Mouse (Mus musculus): Measurements from ENCODE around the gene Apobec1. TPM values are rescaled to one million over a fixed set of nuclear protein-coding genes. Genes with fewer than 3 reads are reported as not detected.

The Apobec1 gene
- polyA plus RNA-seq, 1 experiment from 2014 or later: 3.8 TPM

DNA sequence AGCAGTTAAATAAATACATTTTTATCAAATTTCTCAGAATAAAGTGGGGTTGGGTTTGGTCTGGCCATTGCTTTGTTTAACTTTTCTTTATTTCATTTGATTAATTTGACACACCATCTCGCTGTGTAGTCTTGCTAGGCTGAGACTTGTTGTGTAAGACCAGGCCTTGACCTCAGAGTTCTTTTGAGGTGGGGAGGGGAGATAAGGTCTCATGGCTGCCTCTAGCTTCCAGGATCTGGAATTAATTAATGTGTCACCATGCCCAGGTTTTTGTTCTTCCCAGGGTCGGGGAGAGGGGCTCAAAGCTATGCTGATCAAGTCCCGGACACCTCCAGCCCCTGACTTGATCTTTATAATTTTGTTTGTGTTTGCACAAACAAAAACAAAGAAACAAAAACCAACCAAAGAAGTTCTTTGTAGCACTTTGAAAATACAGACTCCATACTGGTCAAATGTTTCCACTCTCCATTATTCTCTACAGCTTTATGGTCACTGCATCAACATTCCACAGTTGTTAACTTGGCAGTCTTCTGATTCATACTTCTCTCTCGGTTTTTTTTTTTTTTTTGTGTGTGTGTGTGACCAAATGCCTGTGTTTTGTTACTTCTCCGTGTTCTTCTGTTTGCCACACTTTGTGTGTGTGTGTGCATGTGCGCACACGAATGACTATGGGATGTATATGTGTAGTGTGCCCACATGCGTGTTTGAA is 70.6 kb downstream of the Apobec1 start:
- H3K27me3 ChIP-seq: 0 out of 2 replicates have a peak, but pooled peaks cover 3% of the 10 kb centered on the region
- no peak overlapping the region for H3K4me2 ChIP-seq
- no peak overlapping the region for H3K27ac ChIP-seq
- WGBS (ENCODE audit: insufficient replicate concordance): 62% methylated on average over 8 of the region's 8 CpGs
- DNase-seq (no peak), ATAC-seq (ENCODE audit: low read depth) (no peak)
- H3K9ac ChIP-seq: no peak overlapping the region
- no peaks in the 10 kb centered on the region for H3K9me3 ChIP-seq (replicated peaks)
- no peak overlapping the region for H3K4me3 ChIP-seq (replicated peaks)
- H3K36me3 ChIP-seq: no peaks in the 10 kb centered on the region
- H3K4me1 ChIP-seq (replicated peaks): no peaks in the 10 kb centered on the region

DNA sequence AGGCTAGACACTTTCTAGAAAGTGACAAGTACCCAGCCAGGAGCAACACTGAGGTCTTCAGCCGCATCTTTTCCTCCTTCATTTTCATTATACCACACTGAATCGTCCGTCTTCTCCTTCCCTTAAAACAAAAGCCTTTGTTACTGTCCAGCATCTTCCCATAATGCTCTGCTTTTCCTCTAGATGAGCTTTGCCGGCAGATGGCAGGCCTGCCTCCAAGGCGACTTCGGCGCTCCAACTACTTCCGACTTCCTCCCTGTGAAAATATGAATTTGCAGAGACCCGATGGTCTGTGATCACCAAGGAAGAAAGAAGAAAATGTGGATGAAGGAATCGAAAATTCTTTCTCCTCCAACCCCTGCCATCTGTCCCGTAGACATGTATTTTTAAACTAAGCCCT is 74.1 kb downstream of the Apobec1 start:
- DNase-seq (no peak), ATAC-seq (ENCODE audit: low read depth) (no peak)
- 0 out of 2 replicates have a peak, but pooled peaks cover 3% of the 10 kb centered on the region for H3K27me3 ChIP-seq
- no peak overlapping the region for H3K4me3 ChIP-seq (replicated peaks)
- H3K9me3 ChIP-seq (replicated peaks): no peaks in the 10 kb centered on the region
- no peaks in the 10 kb centered on the region for H3K36me3 ChIP-seq
- H3K9ac ChIP-seq: no peak overlapping the region
- no peaks in the 10 kb centered on the region for H3K4me1 ChIP-seq (replicated peaks)
- 63% methylated on average over 11 of the region's 11 CpGs for WGBS (ENCODE audit: insufficient replicate concordance)
- no peak overlapping the region for H3K4me2 ChIP-seq
- H3K27ac ChIP-seq: no peak overlapping the region

Other genes starting within 250 kb of the Apobec1 start
- gene Rimklb, start 103.7 kb downstream of the Apobec1 start, polyA plus RNA-seq (2015; fragmentation: Nextera tagmentation; extraction: Ambion mirVana): 1.3 TPM in 2 replicates
- gene Mfap5, start 96.6 kb downstream of the Apobec1 start, polyA plus RNA-seq (2015; fragmentation: Nextera tagmentation; extraction: Ambion mirVana): 0.42 and 0.58 TPM in 2 replicates
- gene Aicda, start 48.6 kb downstream of the Apobec1 start, polyA plus RNA-seq (2015; fragmentation: Nextera tagmentation; extraction: Ambion mirVana): not detected in 2 replicates
- gene Gdf3, start 7.6 kb upstream of the Apobec1 start, polyA plus RNA-seq (2015; fragmentation: Nextera tagmentation; extraction: Ambion mirVana): 5.4 and 5.6 TPM in 2 replicates
- not detected in 2 replicates for gene Dppa3, start 24.0 kb upstream of the Apobec1 start, polyA plus RNA-seq (2015; fragmentation: Nextera tagmentation; extraction: Ambion mirVana)
- not detected in 2 replicates for gene Nanog, start 105.0 kb upstream of the Apobec1 start, polyA plus RNA-seq (2015; fragmentation: Nextera tagmentation; extraction: Ambion mirVana)
- 18.6 and 21.4 TPM in 2 replicates for gene Slc2a3, start 199.2 kb upstream of the Apobec1 start, polyA plus RNA-seq (2015; fragmentation: Nextera tagmentation; extraction: Ambion mirVana)
- 1.0 and 1.2 TPM in 2 replicates for gene Foxj2, start 217.5 kb upstream of the Apobec1 start, polyA plus RNA-seq (2015; fragmentation: Nextera tagmentation; extraction: Ambion mirVana)

Data from liver, embryonic 13.5 days (tissue).